Mouse (Mus musculus): ENCODE data around the gene Zfp62.
A peak's percentile ranks its signal among the peaks of the same experiment; 100 is the strongest.
"Not testable (repeated sequence)": the region's sequence is repeated elsewhere in the genome, so short reads cannot be mapped to it uniquely, and the experiment has no call there.

The Zfp62 gene

GRCm38 (mm10) chr11:49203129-49203768, at the start of gene Zfp62:
Gene Zfp62 (plus strand): TSS chr11:49203292.
- DNase-seq (ENCODE audit: extremely low spot score, low read depth, low spot score): peak; percentile 46

GRCm38 (mm10) chr11:49154077-49154476, 49.0 kb upstream of the Zfp62 start, which contains the start of gene Olfr1394:
Gene Olfr1394 (plus strand): TSS chr11:49154377.
- DNase-seq (ENCODE audit: extremely low spot score, low read depth, low spot score): no peak

GRCm38 (mm10) chr11:49156821-49157814, 46.0 kb upstream of the Zfp62 start:
- DNase-seq (ENCODE audit: extremely low spot score, low read depth, low spot score): no peak

GRCm38 (mm10) chr11:49168839-49169611, 34.1 kb upstream of the Zfp62 start:
- no peak for DNase-seq (ENCODE audit: extremely low spot score, low read depth, low spot score)

GRCm38 (mm10) chr11:49170576-49170975, 32.5 kb upstream of the Zfp62 start:
- DNase-seq (ENCODE audit: extremely low spot score, low read depth, low spot score): no peak

GRCm38 (mm10) chr11:49175345-49175744, 27.7 kb upstream of the Zfp62 start:
- no peak for DNase-seq (ENCODE audit: extremely low spot score, low read depth, low spot score)

GRCm38 (mm10) chr11:49176047-49176779, 26.9 kb upstream of the Zfp62 start:
- not testable (repeated sequence) for DNase-seq (ENCODE audit: extremely low spot score, low read depth, low spot score)

GRCm38 (mm10) chr11:49183172-49183571, 19.9 kb upstream of the Zfp62 start:
- DNase-seq (ENCODE audit: extremely low spot score, low read depth, low spot score): no peak

GRCm38 (mm10) chr11:49186452-49186851, 16.6 kb upstream of the Zfp62 start:
- DNase-seq (ENCODE audit: extremely low spot score, low read depth, low spot score): no peak

- no peak for DNase-seq (ENCODE audit: extremely low spot score, low read depth, low spot score)
Observed at GRCm38 (mm10) chr11:49186955-49187488, 16.1 kb upstream of the Zfp62 start, which contains the start of gene Btnl9. Gene Btnl9 (minus strand): TSS chr11:49187159.

- no peak for DNase-seq (ENCODE audit: extremely low spot score, low read depth, low spot score)
Observed at GRCm38 (mm10) chr11:49187701-49188100, 15.4 kb upstream of the Zfp62 start.

- peak; percentile 14 for DNase-seq (ENCODE audit: extremely low spot score, low read depth, low spot score)
Observed at GRCm38 (mm10) chr11:49189737-49190136, 13.4 kb upstream of the Zfp62 start.

- no peak for DNase-seq (ENCODE audit: extremely low spot score, low read depth, low spot score)
Observed at GRCm38 (mm10) chr11:49191083-49191482, 12.0 kb upstream of the Zfp62 start.

- DNase-seq (ENCODE audit: extremely low spot score, low read depth, low spot score): not testable (repeated sequence)
Observed at GRCm38 (mm10) chr11:49194771-49195170, 8.3 kb upstream of the Zfp62 start.

GRCm38 (mm10) chr11:49195819-49196322, 7.2 kb upstream of the Zfp62 start:
- no peak for DNase-seq (ENCODE audit: extremely low spot score, low read depth, low spot score)

GRCm38 (mm10) chr11:49200666-49201065, 2.4 kb upstream of the Zfp62 start:
- no peak for DNase-seq (ENCODE audit: extremely low spot score, low read depth, low spot score)

GRCm38 (mm10) chr11:49201142-49201541, 1.9 kb upstream of the Zfp62 start:
- DNase-seq (ENCODE audit: extremely low spot score, low read depth, low spot score): no peak

- no peak for DNase-seq (ENCODE audit: extremely low spot score, low read depth, low spot score)
Observed at GRCm38 (mm10) chr11:49202071-49202470, 1.0 kb upstream of the Zfp62 start.

GRCm38 (mm10) chr11:49202523-49203061, 500 bp upstream of the Zfp62 start:
- DNase-seq (ENCODE audit: extremely low spot score, low read depth, low spot score): no peak
